Mouse (Mus musculus): ENCODE results near the gene 2210016L21Rik.

2210016L21Rik gene

GRCm38 (mm10) chr5:114978473-114978872 lies 36.5 kb downstream of the 2210016L21Rik start:
- no peak for DNase-seq (ENCODE audit: low read depth, low spot score)

DNA sequence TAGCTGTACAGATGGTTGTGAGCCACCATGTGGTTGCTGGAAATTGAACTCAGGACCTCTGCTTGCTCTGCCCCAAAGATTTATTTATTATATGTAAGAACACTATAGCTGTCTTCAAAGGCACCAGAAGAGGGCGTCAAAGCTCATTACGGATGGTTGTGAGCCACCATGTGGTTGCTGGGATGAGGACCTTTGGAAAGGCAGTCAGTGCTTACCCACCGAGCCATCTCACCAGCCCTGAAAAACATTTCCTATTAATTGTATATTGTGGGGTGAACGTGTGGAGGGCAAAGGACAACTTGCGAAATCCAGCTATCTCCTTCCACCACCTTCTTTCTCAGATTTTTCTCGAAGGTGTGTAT lies 36.9 kb downstream of the 2210016L21Rik start:
- DNase-seq (ENCODE audit: low read depth, low spot score): peak; percentile 85

DNA sequence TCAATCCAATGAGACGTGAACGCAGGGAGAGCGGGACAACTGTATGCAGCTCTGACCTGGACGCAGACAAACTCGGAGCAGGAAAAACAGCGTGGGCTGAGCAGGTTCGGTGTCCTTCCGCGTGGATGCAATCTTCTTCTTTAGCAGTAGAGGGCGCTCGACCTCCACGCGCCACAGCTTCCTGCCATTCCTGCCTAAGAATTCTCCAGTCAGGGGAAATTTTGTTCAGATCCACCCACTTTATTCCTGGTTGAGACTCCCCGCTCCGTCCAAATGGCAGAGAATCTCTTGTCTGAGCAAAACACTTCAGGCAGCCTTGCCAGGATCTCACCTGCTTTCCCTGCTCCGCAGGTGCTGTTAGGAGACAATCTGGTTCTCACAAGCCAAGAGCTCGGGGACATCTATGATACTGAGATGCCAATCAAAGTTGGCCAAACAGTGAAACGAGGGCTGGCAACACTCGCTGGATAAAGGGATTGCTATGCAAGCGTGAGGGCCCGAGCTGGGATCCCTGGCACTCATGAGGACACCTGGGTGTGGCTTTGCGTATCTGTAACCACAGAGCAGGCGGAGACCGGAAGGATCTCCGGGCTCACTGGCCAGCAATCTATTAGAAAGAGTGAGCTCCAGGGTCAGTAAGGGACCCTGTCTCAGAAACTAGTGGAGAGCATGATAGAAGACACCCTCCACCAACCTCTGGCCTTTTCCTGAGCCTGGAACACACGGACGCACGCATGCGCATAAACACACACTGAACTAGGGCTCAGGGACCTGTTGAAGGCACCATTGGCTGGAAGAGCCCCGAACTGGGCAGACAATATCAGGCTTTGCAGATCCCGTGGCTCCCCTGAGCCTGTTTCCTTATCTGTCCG lies 37.5 kb downstream of the 2210016L21Rik start:
- DNase-seq (ENCODE audit: low read depth, low spot score): peak; percentile 72

GRCm38 (mm10) chr5:114980122-114980748 lies 38.3 kb downstream of the 2210016L21Rik start:
- DNase-seq (ENCODE audit: low read depth, low spot score): no peak

- DNase-seq (ENCODE audit: low read depth, low spot score): no peak
These were observed 40.0 kb downstream of the 2210016L21Rik start for GRCm38 (mm10) chr5:114982001-114982400.

DNA sequence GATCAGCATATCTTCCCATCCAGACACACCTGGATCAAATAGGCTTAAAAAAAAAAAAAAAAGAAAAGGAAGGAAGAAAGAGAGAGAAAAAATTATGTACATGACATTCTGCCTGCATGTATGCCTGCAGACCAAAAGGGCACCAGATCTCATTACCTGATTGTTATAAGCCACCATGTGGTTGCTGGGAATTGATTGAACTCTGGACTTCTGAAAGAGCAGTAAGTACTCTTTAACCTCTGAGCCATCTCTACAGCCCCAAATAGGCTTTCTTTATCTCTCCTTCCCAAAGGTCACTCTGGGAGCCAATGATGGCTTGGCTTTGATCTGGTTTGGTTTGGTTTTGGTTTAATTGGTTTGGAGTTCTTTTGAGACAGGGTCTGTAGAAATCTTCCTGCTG lies 43.1 kb downstream of the 2210016L21Rik start:
- no peak for DNase-seq (ENCODE audit: low read depth, low spot score)

DNA sequence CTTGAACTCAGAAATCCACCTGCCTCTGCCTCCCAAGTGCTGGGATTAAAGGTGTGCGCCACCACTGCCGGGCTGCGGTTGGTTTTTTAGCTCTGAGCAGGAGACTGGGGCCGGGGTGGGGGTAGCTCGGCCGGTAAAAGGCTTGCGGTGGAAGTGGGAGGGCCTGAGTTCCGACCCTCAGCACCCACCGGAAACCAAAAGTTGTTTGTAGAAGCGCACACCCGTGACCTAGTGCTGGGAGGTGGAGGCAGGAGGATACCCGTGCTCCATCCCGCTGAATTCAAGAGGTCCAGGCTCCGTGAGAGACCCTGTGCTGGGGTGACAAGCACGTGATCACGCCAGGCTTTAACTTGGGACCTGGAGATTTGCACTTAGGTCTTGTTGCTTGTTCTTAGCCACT lies 54.5 kb downstream of the 2210016L21Rik start:
- no peak for DNase-seq (ENCODE audit: low read depth, low spot score)

DNA sequence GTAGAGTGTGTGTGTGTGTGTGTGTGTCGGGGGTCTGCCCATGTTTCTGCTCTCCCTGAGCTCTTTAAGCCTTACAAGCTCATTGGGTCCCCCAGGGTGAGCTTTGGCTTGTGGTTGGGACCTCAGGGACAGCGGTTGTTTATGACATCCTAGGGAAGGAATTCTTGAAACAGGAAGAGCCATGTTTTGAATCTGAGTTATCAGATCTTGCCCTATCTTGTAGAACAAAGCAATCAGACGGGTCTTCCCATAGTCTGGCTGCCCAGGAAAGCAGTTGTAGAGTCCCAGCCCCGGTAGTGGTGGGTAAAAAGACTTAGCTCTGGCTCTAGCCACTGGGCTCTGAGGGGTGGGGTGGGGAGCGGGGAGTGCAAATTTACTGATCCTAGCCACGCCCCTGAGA lies 55.4 kb downstream of the 2210016L21Rik start:
- DNase-seq (ENCODE audit: low read depth, low spot score): no peak

Data from A20 (cell line).